Mouse (Mus musculus): ENCODE results near the gene Prok2. TPM values are rescaled to one million over a fixed set of nuclear protein-coding genes. Genes with fewer than 3 reads are reported as not detected.

Prok2 gene
- polyA plus RNA-seq, 1 experiment = not detected

GRCm38 (mm10) chr6:99700484-99700883 lies 25.7 kb downstream of the Prok2 start:
- no peaks in the 10 kb centered on the region for H3K4me1 ChIP-seq (ENCODE audit: control insufficient read depth, insufficient read depth, low read length)
- H3K4me3 ChIP-seq (replicated peaks; ENCODE audit: extremely low read depth, low read depth, low read length) = no peak overlapping the region
- no peak for DNase-seq
- WGBS = 75% methylated on average over 3 of the region's 3 CpGs
- no peak for TF ChIP-seq POLR2A (IDR thresholded peaks at IDR 0.05; ENCODE audit: borderline replicate concordance, extremely low read depth, low read depth, low read length)
- TF ChIP-seq CTCF (IDR thresholded peaks at IDR 0.05; ENCODE audit: insufficient read depth, low read length) = no peak

- Histone ChIP-seq H3K4me1 (ENCODE audit: control insufficient read depth, insufficient read depth, low read length) (no peaks in the 10 kb centered on the region), H3K4me3 (replicated peaks; ENCODE audit: extremely low read depth, low read depth, low read length) (peak overlapping the region; percentile 50)
- TF ChIP-seq POLR2A (IDR thresholded peaks at IDR 0.05; ENCODE audit: borderline replicate concordance, extremely low read depth, low read depth, low read length) (no peak), CTCF (IDR thresholded peaks at IDR 0.05; ENCODE audit: insufficient read depth, low read length) (no peak)
- WGBS = 3% methylated on average over 110 of the region's 110 CpGs
- DNase-seq = no peak
Measured at GRCm38 (mm10) chr6:99692916-99693841, 33.0 kb downstream of the Prok2 start.

- Histone ChIP-seq H3K4me3 (replicated peaks; ENCODE audit: extremely low read depth, low read depth, low read length) (peak within 1 kb of the TSS; percentile 78), H3K4me1 (ENCODE audit: control insufficient read depth, insufficient read depth, low read length) (no peaks in the 10 kb centered on the region)
- no peak for DNase-seq
- under 1% methylated on average over 100 of the region's 112 CpGs for WGBS
- TF ChIP-seq CTCF (IDR thresholded peaks at IDR 0.05; ENCODE audit: insufficient read depth, low read length) (no peak), POLR2A (IDR thresholded peaks at IDR 0.05; ENCODE audit: borderline replicate concordance, extremely low read depth, low read depth, low read length) (no peak)
Measured at GRCm38 (mm10) chr6:99692206-99692915, 33.8 kb downstream of the Prok2 start, which contains the start of gene Gpr27. Gene Gpr27 (plus strand): TSS chr6:99692679.

- TF ChIP-seq POLR2A (IDR thresholded peaks at IDR 0.05; ENCODE audit: borderline replicate concordance, extremely low read depth, low read depth, low read length) (no peak), CTCF (IDR thresholded peaks at IDR 0.05; ENCODE audit: insufficient read depth, low read length) (no peak)
- peak overlapping the region; percentile 51 for H3K4me3 ChIP-seq (replicated peaks; ENCODE audit: extremely low read depth, low read depth, low read length)
- 10% methylated on average over 25 of the region's 25 CpGs for WGBS
- H3K4me1 ChIP-seq (ENCODE audit: control insufficient read depth, insufficient read depth, low read length) = no peaks in the 10 kb centered on the region
- DNase-seq = no peak
Measured at GRCm38 (mm10) chr6:99691666-99692205, 34.5 kb downstream of the Prok2 start.

- no peak overlapping the region for H3K4me3 ChIP-seq (replicated peaks; ENCODE audit: extremely low read depth, low read depth, low read length)
- TF ChIP-seq CTCF (IDR thresholded peaks at IDR 0.05; ENCODE audit: insufficient read depth, low read length) (no peak), POLR2A (IDR thresholded peaks at IDR 0.05; ENCODE audit: borderline replicate concordance, extremely low read depth, low read depth, low read length) (no peak)
- H3K4me1 ChIP-seq (ENCODE audit: control insufficient read depth, insufficient read depth, low read length) = no peaks in the 10 kb centered on the region
- no peak for DNase-seq
- WGBS = 79% methylated on average over 6 of the region's 6 CpGs
Measured at GRCm38 (mm10) chr6:99688513-99688912, 37.7 kb downstream of the Prok2 start.

GRCm38 (mm10) chr6:99684899-99685298 lies 41.3 kb downstream of the Prok2 start:
- TF ChIP-seq POLR2A (IDR thresholded peaks at IDR 0.05; ENCODE audit: borderline replicate concordance, extremely low read depth, low read depth, low read length) (no peak), CTCF (IDR thresholded peaks at IDR 0.05; ENCODE audit: insufficient read depth, low read length) (0 out of 2 replicates have a peak, but pooled peaks have one; percentile 30)
- no peak overlapping the region for H3K4me3 ChIP-seq (replicated peaks; ENCODE audit: extremely low read depth, low read depth, low read length)
- no peak for DNase-seq
- H3K4me1 ChIP-seq (ENCODE audit: control insufficient read depth, insufficient read depth, low read length) = no peaks in the 10 kb centered on the region
- 60% methylated on average over 5 of the region's 5 CpGs for WGBS

GRCm38 (mm10) chr6:99683974-99684373 lies 42.2 kb downstream of the Prok2 start:
- DNase-seq = no peak
- Histone ChIP-seq H3K4me3 (replicated peaks; ENCODE audit: extremely low read depth, low read depth, low read length) (no peak overlapping the region), H3K4me1 (ENCODE audit: control insufficient read depth, insufficient read depth, low read length) (no peaks in the 10 kb centered on the region)
- TF ChIP-seq CTCF (IDR thresholded peaks at IDR 0.05; ENCODE audit: insufficient read depth, low read length) (no peak), POLR2A (IDR thresholded peaks at IDR 0.05; ENCODE audit: borderline replicate concordance, extremely low read depth, low read depth, low read length) (no peak)
- WGBS = 95% methylated on average over 5 of the region's 5 CpGs

GRCm38 (mm10) chr6:99678108-99678507 lies 48.1 kb downstream of the Prok2 start:
- Histone ChIP-seq H3K4me3 (replicated peaks; ENCODE audit: extremely low read depth, low read depth, low read length) (peak overlapping the region; percentile 13), H3K4me1 (ENCODE audit: control insufficient read depth, insufficient read depth, low read length) (no peaks in the 10 kb centered on the region)
- no peak for TF ChIP-seq CTCF (IDR thresholded peaks at IDR 0.05; ENCODE audit: insufficient read depth, low read length)
- TF ChIP-seq POLR2A (IDR thresholded peaks at IDR 0.05; ENCODE audit: borderline replicate concordance, extremely low read depth, low read depth, low read length) = no peak
- DNase-seq = no peak
- 57% methylated on average over 11 of the region's 11 CpGs for WGBS

- H3K4me3 ChIP-seq (replicated peaks; ENCODE audit: extremely low read depth, low read depth, low read length) = no peak overlapping the region
- DNase-seq = no peak
- no peaks in the 10 kb centered on the region for H3K4me1 ChIP-seq (ENCODE audit: control insufficient read depth, insufficient read depth, low read length)
- TF ChIP-seq CTCF (IDR thresholded peaks at IDR 0.05; ENCODE audit: insufficient read depth, low read length) (no peak), POLR2A (IDR thresholded peaks at IDR 0.05; ENCODE audit: borderline replicate concordance, extremely low read depth, low read depth, low read length) (no peak)
- 71% methylated on average over 8 of the region's 8 CpGs for WGBS
Measured at GRCm38 (mm10) chr6:99677325-99677724, 48.9 kb downstream of the Prok2 start.
